Comparison of ENCODE assay signal across 35 mouse cellular contexts in the genomic region with DNA sequence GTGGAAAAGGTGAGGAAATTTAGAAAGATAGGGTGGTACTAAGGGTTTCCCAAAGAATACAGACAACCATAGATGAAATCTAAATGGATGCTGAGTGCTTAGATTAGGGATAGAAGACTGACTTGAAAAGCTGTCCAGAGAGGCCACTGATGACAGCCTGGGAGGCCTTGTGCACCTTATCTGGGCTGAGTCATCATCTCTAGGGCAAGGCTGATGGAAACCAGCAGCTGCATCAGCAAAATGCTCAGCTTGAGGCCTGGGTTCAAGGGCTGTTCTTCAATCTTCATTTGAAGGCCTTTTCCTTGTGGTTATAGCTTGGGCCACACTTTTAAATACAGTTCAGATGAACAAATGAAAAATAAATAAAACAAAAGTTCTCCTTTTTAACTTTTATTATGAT. TPM values are rescaled to one million over a fixed set of nuclear protein-coding genes. Genes with fewer than 3 reads are reported as not detected.
A peak's percentile ranks its signal among the peaks of the same experiment; 100 is the strongest.
DNase-seq lines count a peak whose midpoint lies in the region; ATAC-seq and TF ChIP-seq lines count a peak whose summit lies in the region.
"Had no signal": no experiment of that assay in that cellular context is flagged by ENCODE, and none has a peak within 500 bp of the region (broad histone marks: within the 10 kb centered on the region; RNA-seq: fewer than 3 reads in every experiment).

No protein-coding gene starts in this region.

- peak; percentile 77 to 88 for DNase-seq in adrenal gland, adult (ENCODE audit: inconsistent age in 2 of 2, low spot score in 1 of 2)
- DNase-seq in adrenal gland, postnatal 4 days (ENCODE audit: low spot score in 2 of 2): no peak
- peak; percentile 38 for DNase-seq in adrenal gland, postnatal 10 days
- peak; percentile 60 to 74 for DNase-seq in adrenal gland, postnatal 36 days
- no peak for DNase-seq in hindbrain, embryonic 10.5 days (ENCODE audit: low spot score)
- DNase-seq in urinary bladder, postnatal 36 days (ENCODE audit: low spot score in 2 of 2): no peak
- DNase-seq: cerebellum, adult 11-12 months; cerebellum, adult 8-10 months; cerebellum, postnatal 10 days; cerebellum, postnatal 36 days; gastrocnemius, postnatal 10 days; gastrocnemius, postnatal 36 days; heart, adult 2 months had no signal

- H3K79me2 ChIP-seq in C2C12 (ENCODE audit: control insufficient read depth, insufficient read depth): no peaks in the 10 kb centered on the region

- H3K36me3 ChIP-seq in C2C12 (ENCODE audit: control insufficient read depth, insufficient read depth): no peaks in the 10 kb centered on the region
- no peaks in the 10 kb centered on the region for H3K36me3 ChIP-seq in hindbrain, embryonic 10.5 days
- no peaks in the 10 kb centered on the region for H3K36me3 ChIP-seq in heart, embryonic 11.5 days (ENCODE audit: control insufficient read depth, insufficient read depth, low read length)
- H3K36me3 ChIP-seq: forebrain, embryonic 10.5 days; G1E; heart, embryonic 10.5 days; hindbrain, embryonic 13.5 days; intestine, embryonic 15.5 days had no signal

- H3ac ChIP-seq in C2C12 (ENCODE audit: control insufficient read depth, insufficient read length, low read depth): no peak overlapping the region

- no peak for ATAC-seq in heart, embryonic 11.5 days (replicated peaks; ENCODE audit: insufficient number of reproducible peaks, low FRiP score, low TSS enrichment)
- ATAC-seq: forebrain, embryonic 13.5 days; forebrain, embryonic 16.5 days; hindbrain, embryonic 16.5 days; intestine, embryonic 15.5 days; Patski had no signal

- no peaks in the 10 kb centered on the region for H3K9me3 ChIP-seq in hindbrain, embryonic 10.5 days
- no peaks in the 10 kb centered on the region for H3K9me3 ChIP-seq in heart, embryonic 11.5 days (replicated peaks; ENCODE audit: control insufficient read depth, low read length)
- H3K9me3 ChIP-seq: forebrain, embryonic 10.5 days; forebrain, embryonic 13.5 days; G1E; heart, embryonic 10.5 days; hindbrain, embryonic 13.5 days; intestine, embryonic 15.5 days had no signal

- no peaks in the 10 kb centered on the region for H3K27me3 ChIP-seq in C2C12 (ENCODE audit: control insufficient read depth, insufficient read depth, insufficient read length)
- H3K27me3 ChIP-seq in hindbrain, embryonic 10.5 days (ENCODE audit: insufficient read depth, poor library complexity, severe bottlenecking): no peaks in the 10 kb centered on the region
- no peaks in the 10 kb centered on the region for H3K27me3 ChIP-seq in heart, embryonic 11.5 days (ENCODE audit: control insufficient read depth, insufficient read depth, low read length)
- H3K27me3 ChIP-seq: CH12.LX; forebrain, embryonic 13.5 days; hindbrain, embryonic 13.5 days; intestine, embryonic 15.5 days had no signal

- no peak overlapping the region for H3K9ac ChIP-seq in heart, embryonic 11.5 days (ENCODE audit: low read depth, low read length)
- H3K9ac ChIP-seq: forebrain, embryonic 13.5 days; hindbrain, embryonic 13.5 days; intestine, embryonic 15.5 days had no signal

- no peak for TF ChIP-seq CTCF in C2C12 (IDR thresholded peaks at IDR 0.05; ENCODE audit: control insufficient read depth, insufficient read depth, insufficient read length)

- H3K4me1 ChIP-seq in hindbrain, embryonic 10.5 days (replicated peaks): peaks cover 10% of the 10 kb centered on the region
- H3K4me1 ChIP-seq in heart, embryonic 11.5 days (ENCODE audit: control insufficient read depth, insufficient read depth, low read length): no peaks in the 10 kb centered on the region
- H3K4me1 ChIP-seq: forebrain, embryonic 13.5 days; heart, embryonic 10.5 days; hindbrain, embryonic 13.5 days; intestine, embryonic 15.5 days had no signal

- H3K4me3 ChIP-seq in C2C12 (ENCODE audit: insufficient read depth, poor library complexity, severe bottlenecking): no peak overlapping the region
- H3K4me3 ChIP-seq in hindbrain, embryonic 10.5 days: no peak overlapping the region
- no peak overlapping the region for H3K4me3 ChIP-seq in heart, embryonic 11.5 days (ENCODE audit: low read depth, low read length)
- H3K4me3 ChIP-seq: forebrain, embryonic 10.5 days; forebrain, embryonic 13.5 days; heart, adult 2 months; heart, embryonic 10.5 days; hindbrain, embryonic 13.5 days; intestine, embryonic 15.5 days had no signal

- no peak overlapping the region for H3K27ac ChIP-seq in hindbrain, embryonic 10.5 days
- H3K27ac ChIP-seq in heart, embryonic 11.5 days (ENCODE audit: low read depth, low read length): no peak overlapping the region
- H3K27ac ChIP-seq: forebrain, embryonic 10.5 days; forebrain, embryonic 13.5 days; heart, adult 2 months; heart, embryonic 10.5 days; hindbrain, embryonic 13.5 days; intestine, embryonic 15.5 days had no signal

- H3K4me2 ChIP-seq in heart, embryonic 11.5 days: no peak overlapping the region
- H3K4me2 ChIP-seq: forebrain, embryonic 13.5 days; hindbrain, embryonic 13.5 days; intestine, embryonic 15.5 days had no signal

- H3K79me3 ChIP-seq in C2C12 (ENCODE audit: low read depth): no peaks in the 10 kb centered on the region

TF ChIP-seq in C2C12, 6 proteins besides CTCF, POLR2A, EP300 and RAD21:
- TF ChIP-seq MYOD1 (IDR thresholded peaks at IDR 0.05; ENCODE audit: control insufficient read depth, insufficient read length, low read depth) (peak; percentile 99), USF1 (IDR thresholded peaks at IDR 0.05; ENCODE audit: low read depth) (no peak), FOSL1 (IDR thresholded peaks at IDR 0.05; ENCODE audit: insufficient read depth, low read length, poor library complexity, severe bottlenecking) (peak; percentile 48), MYOG (IDR thresholded peaks at IDR 0.05; ENCODE audit: control insufficient read depth, extremely low read depth, insufficient read length) (no peak)

RNA-seq across cellular contexts. Expression of gene Tcaf1, which starts 8.1 kb away (rescaled TPM):
- total RNA-seq in adrenal gland, postnatal 4 days (2021): 10 to 100 TPM; 69.2 to 78.4 TPM
- 19.3 TPM for polyA plus RNA-seq in C2C12 (2012; fragmentation: generic; extraction: Trizol)
- 10 to 100 TPM; 44.3 to 48.2 TPM for total RNA-seq in adrenal gland, postnatal 10 days (2021)
- total RNA-seq in adrenal gland, postnatal 36 days (2021): 10 to 100 TPM; 71.7 to 85.6 TPM
- 110 and 130 TPM in 2 replicates for polyA plus RNA-seq in hindbrain, embryonic 10.5 days (2016; fragmentation: Nextera tagmentation; extraction: Ambion mirVana)
- polyA plus RNA-seq in heart, embryonic 11.5 days (2014; fragmentation: Nextera tagmentation; extraction: Ambion mirVana): 56.2 and 61.3 TPM in 2 replicates
- total RNA-seq: CH12.LX had no signal
- polyA plus RNA-seq: G1E had no signal

RNA-seq across cellular contexts. Expression of gene Olfr453, which starts 21.2 kb away (rescaled TPM):
- not detected for total RNA-seq in adrenal gland, postnatal 4 days (2021)
- polyA plus RNA-seq in C2C12 (2012; fragmentation: generic; extraction: Trizol): not detected
- not detected for total RNA-seq in adrenal gland, postnatal 10 days (2021)
- not detected for total RNA-seq in adrenal gland, postnatal 36 days (2021)
- not detected in 2 replicates for polyA plus RNA-seq in hindbrain, embryonic 10.5 days (2016; fragmentation: Nextera tagmentation; extraction: Ambion mirVana)
- polyA plus RNA-seq in heart, embryonic 11.5 days (2014; fragmentation: Nextera tagmentation; extraction: Ambion mirVana): not detected in 2 replicates
- total RNA-seq: CH12.LX; gastrocnemius, adult 18-20 months; gastrocnemius, postnatal 10 days; gastrocnemius, postnatal 36 days; granulocyte monocyte progenitor cell, adult 5-6 weeks; heart, adult 2 months; heart, postnatal 25 days; hematopoietic stem cell, adult 5-6 weeks had no signal
- polyA plus RNA-seq: brain, embryonic 14.5 days; cortical plate, adult 2 months; embryonic facial prominence, embryonic 11.5 days; embryonic facial prominence, embryonic 14.5 days; forebrain, embryonic 10.5 days; forebrain, embryonic 13.5 days; forebrain, embryonic 16.5 days; G1E; heart, adult 2 months; heart, embryonic 10.5 days; heart, embryonic 14.5 days; heart, postnatal 0 days; hindbrain, embryonic 13.5 days; hindbrain, embryonic 16.5 days; intestine, embryonic 15.5 days; Patski had no signal

RNA-seq across cellular contexts. Expression of gene Olfr38, which starts 38.2 kb away (rescaled TPM):
- not detected for total RNA-seq in adrenal gland, postnatal 4 days (2021)
- not detected for polyA plus RNA-seq in C2C12 (2012; fragmentation: generic; extraction: Trizol)
- total RNA-seq in adrenal gland, postnatal 10 days (2021): not detected
- total RNA-seq in adrenal gland, postnatal 36 days (2021): not detected
- not detected in 2 replicates for polyA plus RNA-seq in hindbrain, embryonic 10.5 days (2016; fragmentation: Nextera tagmentation; extraction: Ambion mirVana)
- not detected in 2 replicates for polyA plus RNA-seq in heart, embryonic 11.5 days (2014; fragmentation: Nextera tagmentation; extraction: Ambion mirVana)
- total RNA-seq: CH12.LX; gastrocnemius, adult 18-20 months; gastrocnemius, postnatal 10 days; gastrocnemius, postnatal 36 days; granulocyte monocyte progenitor cell, adult 5-6 weeks; heart, adult 2 months; heart, postnatal 25 days; hematopoietic stem cell, adult 5-6 weeks had no signal
- polyA plus RNA-seq: brain, embryonic 14.5 days; cortical plate, adult 2 months; embryonic facial prominence, embryonic 11.5 days; embryonic facial prominence, embryonic 14.5 days; forebrain, embryonic 10.5 days; forebrain, embryonic 13.5 days; forebrain, embryonic 16.5 days; G1E; heart, adult 2 months; heart, embryonic 10.5 days; heart, embryonic 14.5 days; heart, postnatal 0 days; hindbrain, embryonic 13.5 days; hindbrain, embryonic 16.5 days; intestine, embryonic 15.5 days; Patski had no signal

Comparison
In these comparisons a context has a peak if more than half of its experiments do, and no peak if none do; other contexts are left out.
1. DNase-seq: peak in adrenal gland, adult (2 of 2), adrenal gland, postnatal 10 days (single experiment) and adrenal gland, postnatal 36 days (2 of 2); none in adrenal gland, postnatal 4 days (0 of 2), hindbrain, embryonic 10.5 days (single experiment) and urinary bladder, postnatal 36 days (0 of 2).